Mouse (Mus musculus) gonadal fat pad, adult 2 months (tissue): Measurements from ENCODE around the gene Rnd3. TPM values are rescaled to one million over a fixed set of nuclear protein-coding genes. Genes with fewer than 3 reads are reported as not detected.

Experiments
- DNase-seq: peaks from one replicate; pipeline ENCODE4 v3.0.0-alpha.2; 2012; ENCODE audit warnings: low read depth
- polyA plus RNA-seq: library from polyadenylated mRNA; depleted of rRNA; stranded (reverse); fragments of >200 nt; gene quantifications from 2 replicates; pipeline ENCODE4 v1.2.3, GENCODE M21; 2012

Gene Rnd3
- polyA plus RNA-seq, 1 experiment, result 3.8 TPM

DNA sequence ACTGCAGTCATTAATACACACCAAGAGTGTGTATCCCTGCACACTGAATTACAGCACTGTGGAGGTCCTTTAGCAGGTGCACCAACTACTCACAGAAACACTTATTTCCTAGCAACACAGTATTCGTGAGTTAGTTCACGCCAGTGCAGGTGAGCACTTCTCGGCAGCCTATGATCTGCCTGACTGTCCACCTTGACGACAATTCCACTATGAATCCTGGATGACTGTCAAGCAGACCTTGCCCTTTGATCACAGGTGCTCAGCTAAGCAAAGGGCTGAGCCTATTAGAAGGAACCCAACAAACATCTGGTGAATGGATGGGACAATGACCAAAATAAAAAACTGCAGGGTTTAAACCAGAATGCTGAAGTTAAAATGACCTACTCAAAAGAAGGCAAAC, 20.8 kb downstream of the Rnd3 start:
- no peak for DNase-seq

DNA sequence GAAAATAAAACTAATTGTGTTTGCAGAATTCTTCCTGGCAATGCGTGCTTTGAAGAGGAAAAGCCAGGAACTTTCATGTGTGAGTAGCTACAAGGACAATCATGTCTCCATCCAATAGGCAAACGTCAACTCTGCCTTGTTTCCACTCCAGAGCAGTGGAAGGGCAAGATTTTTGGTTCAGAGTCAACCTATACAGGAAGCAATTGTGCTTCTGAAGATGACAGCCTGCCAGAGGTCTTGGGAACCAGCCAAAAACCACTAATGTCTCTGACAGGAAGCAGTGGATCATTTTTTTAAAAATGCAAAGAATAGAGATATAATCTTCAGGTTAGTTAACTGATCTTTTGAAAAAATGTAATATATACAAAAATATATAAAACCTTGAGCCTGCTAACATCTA, 38.6 kb downstream of the Rnd3 start:
- peak; percentile 10 for DNase-seq

DNA sequence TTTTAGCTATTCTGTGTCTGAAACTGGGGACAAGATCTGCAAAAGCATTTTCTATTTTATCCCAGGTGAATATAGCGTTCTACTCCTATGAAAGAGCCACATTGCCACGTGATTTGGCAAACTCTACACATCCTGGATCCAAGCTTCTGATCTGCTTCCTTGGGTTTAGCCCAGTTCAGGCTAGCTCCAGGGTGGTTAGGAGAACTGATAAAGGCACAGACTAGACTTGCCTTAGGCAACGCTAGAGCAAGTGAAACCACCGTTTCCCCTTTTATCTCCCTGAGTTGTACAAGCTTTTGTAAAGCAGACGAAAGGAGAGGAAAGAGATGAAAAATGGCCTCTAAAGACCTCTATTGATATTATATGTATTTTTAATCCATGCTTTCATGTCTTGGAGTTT, 40.3 kb downstream of the Rnd3 start:
- DNase-seq, result no peak

DNA sequence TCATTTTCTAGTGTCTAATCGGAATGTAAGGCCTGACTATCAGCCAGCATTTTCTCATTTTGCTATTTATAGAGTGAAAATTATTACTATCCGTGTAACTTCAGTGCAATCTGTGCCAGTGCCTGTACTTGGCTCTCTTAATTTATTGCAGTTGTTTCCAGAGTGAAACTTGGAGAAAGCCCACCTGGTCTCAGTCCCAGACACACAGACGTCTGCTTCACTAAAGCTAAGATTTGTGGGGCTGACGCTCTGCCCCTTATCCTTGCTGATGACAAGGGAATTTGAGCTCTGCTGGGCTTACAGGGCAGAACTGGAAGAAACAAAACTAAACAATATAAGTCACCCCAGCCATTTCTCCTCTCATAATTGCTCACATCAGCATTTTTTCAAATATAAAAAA, 47.7 kb downstream of the Rnd3 start:
- DNase-seq, result no peak

DNA sequence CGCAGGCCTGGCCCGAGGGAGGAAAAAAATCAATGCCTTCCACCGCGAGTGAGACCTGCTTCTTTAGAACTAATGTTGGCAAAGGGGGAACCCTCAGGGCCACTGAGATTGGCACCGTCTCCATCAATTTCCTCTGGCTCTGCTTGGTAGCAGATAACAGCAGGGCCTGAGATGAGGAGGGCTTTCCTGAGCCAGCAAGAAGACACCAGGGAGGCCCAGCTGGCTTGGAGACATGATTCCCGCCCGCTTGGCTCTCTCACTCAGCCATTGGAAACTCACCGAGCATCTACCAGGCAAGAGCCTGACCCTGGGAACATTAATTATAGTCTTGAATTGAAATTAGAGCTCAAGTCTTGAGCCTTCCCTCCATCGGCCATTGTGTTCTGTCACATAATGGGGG, 48.9 kb downstream of the Rnd3 start:
- no peak for DNase-seq

DNA sequence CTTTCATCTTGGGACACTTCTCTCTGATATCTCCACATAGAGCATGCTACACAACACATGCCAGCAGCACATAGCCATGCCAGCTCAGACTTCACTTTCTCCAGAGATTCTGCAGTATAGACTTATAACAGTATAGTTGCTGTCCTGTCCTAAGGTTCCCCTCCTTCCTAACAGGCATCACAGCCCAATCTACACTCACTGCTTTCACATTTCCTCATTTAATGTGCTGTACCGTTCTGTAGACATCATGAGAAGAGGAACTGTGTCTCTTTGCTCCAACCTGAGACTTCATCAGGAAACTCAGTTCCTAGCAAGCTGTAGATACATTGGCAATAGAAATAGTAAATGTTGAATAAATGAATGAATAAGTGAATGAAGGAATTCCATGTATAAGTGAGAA, 49.7 kb downstream of the Rnd3 start:
- no peak for DNase-seq

DNA sequence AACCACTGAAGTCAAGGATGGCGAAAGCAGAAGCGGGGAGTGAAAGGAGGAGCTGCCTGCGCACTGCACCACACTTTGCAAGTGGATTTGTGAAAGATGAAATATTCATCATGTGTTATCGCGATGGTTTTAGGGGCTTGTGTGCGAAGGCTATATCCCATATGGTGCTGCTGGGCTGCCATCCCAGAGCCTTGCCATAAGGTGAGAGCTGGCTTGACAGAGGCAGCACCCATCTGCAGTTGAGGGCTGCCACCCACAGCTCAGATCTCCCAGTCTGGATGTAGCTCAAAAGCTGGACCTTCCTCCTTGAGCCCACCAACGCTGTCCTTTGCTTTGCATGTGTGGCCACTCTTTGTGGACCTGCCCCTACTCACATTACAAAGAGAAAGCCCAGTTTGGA, 58.2 kb downstream of the Rnd3 start:
- DNase-seq, result no peak

DNA sequence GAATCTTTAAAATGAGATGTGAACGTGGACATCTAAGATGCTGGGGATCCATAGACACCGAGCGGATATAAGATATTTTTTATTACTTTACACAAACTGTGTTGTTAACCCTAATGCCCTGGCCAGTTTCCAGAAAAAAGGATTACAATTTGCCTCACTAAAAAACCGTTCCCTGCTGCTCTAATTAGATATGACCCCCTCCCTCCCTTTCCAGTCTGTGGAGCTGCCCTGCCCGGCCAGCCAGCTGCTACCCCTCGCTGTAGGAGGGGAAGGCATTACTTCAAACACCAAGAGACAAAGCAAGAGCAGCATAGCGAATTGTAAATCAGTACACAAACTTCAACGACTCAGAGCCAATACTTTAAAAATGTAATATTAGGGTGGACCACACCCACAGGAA, 58.9 kb downstream of the Rnd3 start:
- DNase-seq, result no peak

DNA sequence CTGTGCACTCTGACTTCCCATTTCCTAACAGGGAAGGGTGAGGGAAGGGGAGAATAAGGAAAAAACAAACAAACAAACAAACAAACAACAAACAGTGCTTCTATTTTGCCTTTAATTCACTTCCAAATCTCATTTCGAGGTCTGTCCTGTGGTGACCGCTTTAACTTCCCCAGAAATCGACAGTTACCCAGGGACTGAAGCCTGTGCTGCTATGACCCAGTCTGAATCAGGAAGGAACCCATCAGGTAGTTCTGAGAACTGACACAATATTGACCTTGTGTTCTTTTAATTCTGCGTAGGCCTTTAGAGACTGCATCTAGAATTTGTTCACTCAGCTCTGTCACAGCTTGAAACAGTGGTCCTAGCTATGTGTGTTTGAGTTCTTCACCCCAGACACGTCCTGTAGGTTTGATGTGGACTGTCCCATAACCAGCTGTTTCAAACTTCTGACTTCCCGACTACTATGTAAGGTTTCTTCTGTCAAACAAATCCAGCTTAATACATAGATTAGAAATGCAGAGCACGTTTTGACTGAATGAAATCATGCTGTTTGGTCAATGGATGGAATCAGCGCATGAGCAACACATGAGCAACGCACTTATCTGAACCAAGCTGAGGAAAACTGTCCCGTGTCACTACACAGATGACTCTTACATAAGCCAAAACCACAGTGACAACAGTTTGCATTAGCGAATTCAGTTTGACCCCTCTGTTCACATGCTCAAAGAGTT, 59.9 kb downstream of the Rnd3 start:
- DNase-seq, result no peak

DNA sequence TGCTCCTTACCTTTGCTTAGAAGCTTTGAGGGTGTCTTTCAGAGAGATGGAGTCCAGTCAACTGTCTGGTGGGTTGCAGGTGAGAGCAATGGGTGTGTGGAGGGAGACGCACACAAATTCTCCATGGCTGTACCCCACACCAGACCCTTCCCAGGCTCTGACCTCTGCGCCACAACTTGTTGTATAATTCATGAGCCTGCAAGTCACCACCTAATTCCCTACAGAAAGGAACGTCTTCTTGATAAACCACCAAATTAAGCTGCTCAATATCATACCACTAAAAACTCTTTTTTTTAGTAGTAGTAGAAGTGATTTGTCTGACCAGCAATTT, 60.8 kb downstream of the Rnd3 start:
- no peak for DNase-seq

DNA sequence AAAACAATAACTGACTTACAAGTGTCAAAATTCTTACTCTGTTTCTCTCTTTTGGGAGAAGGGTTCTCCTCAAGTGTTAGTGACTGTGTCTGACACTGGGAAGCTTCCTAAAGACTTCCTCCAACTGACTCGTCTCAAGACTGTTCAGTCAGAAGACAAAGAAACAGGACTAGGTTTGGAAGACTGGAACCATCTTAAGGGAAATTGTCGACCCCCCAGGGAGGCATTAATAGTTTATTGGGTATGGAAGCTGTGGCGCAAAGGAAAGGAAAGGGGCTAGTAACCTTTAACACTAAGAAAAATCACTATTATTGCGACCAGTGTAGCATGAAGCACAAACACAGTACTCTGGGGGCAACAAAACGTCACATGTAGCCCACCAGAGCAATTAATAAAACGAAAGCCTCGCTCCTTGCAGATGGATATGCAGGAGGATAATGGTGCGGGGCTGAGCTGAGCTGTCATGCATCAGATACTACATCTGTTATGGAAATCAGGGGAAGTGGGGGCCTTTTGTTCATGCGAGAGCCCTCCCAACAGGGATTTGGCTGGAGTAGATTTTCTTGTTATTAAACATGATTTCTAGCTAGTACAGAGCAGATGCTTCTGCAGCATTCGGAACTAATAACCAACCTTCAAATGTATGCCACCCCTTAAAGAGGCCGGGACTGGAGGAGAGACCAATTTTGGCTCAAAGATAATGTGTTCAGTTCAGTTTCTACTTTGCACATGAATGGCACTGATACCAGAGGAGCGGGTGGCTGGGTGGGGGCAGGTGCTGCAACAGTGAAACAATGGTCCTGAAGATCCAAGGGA, 61.4 kb downstream of the Rnd3 start:
- DNase-seq, result no peak

DNA sequence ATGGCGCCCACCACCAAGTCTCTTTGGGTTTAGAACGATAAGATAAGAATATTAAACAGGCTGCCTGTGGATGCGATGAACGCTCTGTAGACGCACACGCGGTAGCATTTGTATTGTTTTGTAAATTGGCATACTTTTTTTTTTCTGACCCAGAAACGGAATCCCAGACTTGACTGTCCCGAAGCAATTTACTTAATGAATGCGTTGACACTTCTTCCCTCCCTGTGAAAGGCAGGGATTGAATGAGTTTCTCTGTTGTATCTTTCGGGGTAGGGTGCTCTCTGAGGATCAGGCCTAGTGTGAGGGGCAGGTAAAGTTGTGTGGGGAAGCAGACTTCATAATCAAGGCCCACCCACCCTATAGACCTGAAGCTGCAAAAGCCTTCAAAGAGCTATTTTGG, 63.8 kb downstream of the Rnd3 start:
- DNase-seq, result no peak

DNA sequence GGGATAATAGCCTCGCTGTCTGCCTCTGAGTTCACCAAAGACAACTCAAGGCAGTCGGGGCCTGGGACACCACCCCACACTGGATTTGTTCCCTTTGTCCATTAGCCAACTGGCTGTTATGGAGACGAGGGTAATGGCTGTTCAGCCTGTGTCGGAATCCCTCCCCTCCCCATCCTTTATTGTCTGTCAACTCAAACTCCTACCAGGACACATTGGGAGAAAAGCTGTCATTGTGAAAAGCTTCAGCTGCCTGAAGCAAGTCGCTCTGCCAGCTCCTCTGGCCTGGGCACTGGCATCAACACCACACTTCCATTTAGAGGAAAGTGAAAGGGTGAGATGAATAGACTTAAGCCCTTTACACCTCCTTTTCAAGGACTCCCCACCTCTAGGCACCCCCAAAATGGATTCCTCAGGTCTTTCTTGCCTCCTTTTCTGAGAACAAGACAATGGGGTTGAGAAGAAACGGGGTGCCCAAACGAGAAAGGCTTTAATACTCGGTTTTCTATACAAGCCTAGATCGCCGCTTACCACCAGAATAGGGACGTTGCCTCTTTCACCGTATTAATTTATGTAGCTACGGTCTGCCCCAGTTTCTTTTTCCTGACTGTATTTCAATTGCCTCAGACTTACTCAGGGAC, 66.1 kb downstream of the Rnd3 start:
- DNase-seq, result no peak
